Mouse (Mus musculus) embryonic facial prominence, embryonic 13.5 days (tissue): ENCODE data around the gene Gm9844. TPM values are rescaled to one million over a fixed set of nuclear protein-coding genes. Genes with fewer than 3 reads are reported as not detected.
"Not testable (repeated sequence)": the region's sequence is repeated elsewhere in the genome, so short reads cannot be mapped to it uniquely, and the experiment has no call there.

ENCODE experiments used
- ATAC-seq: fragments of 200-750 bp; cut with Nextera tagmentation; 2 replicates; pipeline ENCODE4 v1.8.0; 2017; ENCODE audit warnings: low read depth; ENCODE audit not compliant: insufficient number of reproducible peaks, insufficient read depth, low FRiP score, low TSS enrichment
- H3K27ac ChIP-seq: fragments of 300-500 bp; sonication (generic); 2 replicates; pipeline ENCODE4 v1.5.1; 2015; ENCODE audit warnings: moderate library complexity, mild to moderate bottlenecking, inconsistent platforms
- H3K27me3 ChIP-seq: fragments of 300-500 bp; sonication (generic); 2 replicates; pipeline ENCODE4 v1.6.1; 2015; ENCODE audit warnings: mild to moderate bottlenecking, inconsistent platforms
- H3K36me3 ChIP-seq: fragments of 300-500 bp; sonication (generic); 2 replicates; pipeline ENCODE4 v1.6.1; 2015; ENCODE audit warnings: mild to moderate bottlenecking, inconsistent platforms
- H3K4me1 ChIP-seq: fragments of 300-500 bp; sonication (generic); 2 replicates; pipeline ENCODE4 v1.6.1; 2015; ENCODE audit warnings: inconsistent platforms
- H3K4me2 ChIP-seq: fragments of 300-500 bp; sonication (generic); 2 replicates; pipeline ENCODE4 v1.6.1; 2015; ENCODE audit warnings: moderate library complexity, mild to moderate bottlenecking, inconsistent platforms
- H3K4me3 ChIP-seq: fragments of 300-500 bp; sonication (generic); 2 replicates; pipeline ENCODE4 v1.5.1; 2015; ENCODE audit warnings: mild to moderate bottlenecking, inconsistent platforms
- H3K9ac ChIP-seq: fragments of 300-500 bp; sonication (generic); 2 replicates; pipeline ENCODE4 v1.6.1; 2015; ENCODE audit warnings: mild to moderate bottlenecking, inconsistent platforms
- H3K9me3 ChIP-seq: fragments of 300-500 bp; sonication (generic); 2 replicates; pipeline ENCODE4 v1.6.1; 2016; ENCODE audit warnings: inconsistent platforms
- WGBS: fragments of 180-500 bp; shearing (Covaris S2); methylation state at CpG from one replicate; pipeline ENCODE4 v1.1.7; 2015; ENCODE audit warnings: mixed read lengths; 5-methylcytosine and 5-hydroxymethylcytosine counted together
- polyA plus RNA-seq: library from polyadenylated mRNA; unstranded; fragments of >200 nt; fragmentation: Nextera tagmentation; extraction: Ambion mirVana; gene quantifications from 2 replicates; pipeline ENCODE4 v1.2.1, GENCODE M21; 2015

Gm9844 gene
- 19.6 and 35.1 TPM in 2 replicates for polyA plus RNA-seq

DNA sequence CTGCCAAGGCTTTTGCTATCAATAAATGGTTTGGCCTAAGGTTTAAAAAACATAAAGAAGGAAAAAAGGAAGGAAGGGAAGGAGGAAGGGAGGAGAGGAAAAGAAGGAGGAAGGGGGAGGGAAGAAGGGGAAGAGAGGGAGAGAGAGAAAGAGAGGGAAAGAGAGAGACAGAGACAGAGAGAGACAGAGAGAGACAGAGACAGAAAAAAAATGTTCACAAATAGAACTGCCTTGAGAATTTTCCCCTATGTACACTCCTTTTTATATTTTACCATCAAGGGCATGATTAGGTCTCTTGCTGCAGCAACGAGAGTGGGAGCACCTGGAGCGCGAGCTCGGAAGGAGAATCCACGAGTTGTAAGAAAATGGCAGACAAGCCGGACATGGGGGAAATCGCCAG is at the start of gene Gm9844:
Gene Gm9844, plus strand, starts transcription at position 301 of the 400 bp plus-strand sequence.
- Histone ChIP-seq H3K36me3 (no peaks in the 10 kb centered on the region), H3K9ac (no peak within 1 kb of the TSS), H3K9me3 (no peaks in the 10 kb centered on the region), H3K4me1 (no peaks in the 10 kb centered on the region), H3K27me3 (no peaks in the 10 kb centered on the region), H3K4me2 (no peak within 1 kb of the TSS), H3K27ac (no peak within 1 kb of the TSS), H3K4me3 (no peak within 1 kb of the TSS)
- no peak for ATAC-seq
- WGBS: 88% methylated on average over 7 of the region's 7 CpGs

DNA sequence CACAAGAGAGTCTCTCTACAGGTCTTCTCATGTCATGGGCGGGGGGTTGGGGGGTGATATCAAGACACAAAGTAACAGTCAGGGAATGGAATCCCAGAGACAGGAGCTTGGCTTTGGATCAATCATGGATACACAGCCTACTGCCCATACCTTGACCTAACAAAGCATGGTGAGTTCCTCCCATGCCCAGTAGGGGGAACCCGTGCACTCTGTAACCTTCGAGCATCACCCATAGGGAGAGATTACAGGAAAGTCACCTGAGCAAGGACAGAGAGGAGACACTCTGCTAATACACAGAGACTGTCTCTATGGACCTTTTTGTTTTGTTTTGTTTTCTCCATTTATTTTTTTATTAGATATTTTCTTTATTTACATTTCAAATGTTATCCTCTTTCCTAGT is 44.5 kb upstream of the Gm9844 start:
- H3K4me3 ChIP-seq: no peak overlapping the region
- no peak for ATAC-seq
- no peak overlapping the region for H3K27ac ChIP-seq
- 0% methylated on average over 3 of the region's 3 CpGs for WGBS
- no peak overlapping the region for H3K4me2 ChIP-seq
- H3K4me1 ChIP-seq: no peaks in the 10 kb centered on the region
- H3K9me3 ChIP-seq: no peaks in the 10 kb centered on the region
- H3K27me3 ChIP-seq: 0 out of 2 replicates have a peak, but pooled peaks cover 3% of the 10 kb centered on the region
- H3K9ac ChIP-seq: no peak overlapping the region
- no peaks in the 10 kb centered on the region for H3K36me3 ChIP-seq

DNA sequence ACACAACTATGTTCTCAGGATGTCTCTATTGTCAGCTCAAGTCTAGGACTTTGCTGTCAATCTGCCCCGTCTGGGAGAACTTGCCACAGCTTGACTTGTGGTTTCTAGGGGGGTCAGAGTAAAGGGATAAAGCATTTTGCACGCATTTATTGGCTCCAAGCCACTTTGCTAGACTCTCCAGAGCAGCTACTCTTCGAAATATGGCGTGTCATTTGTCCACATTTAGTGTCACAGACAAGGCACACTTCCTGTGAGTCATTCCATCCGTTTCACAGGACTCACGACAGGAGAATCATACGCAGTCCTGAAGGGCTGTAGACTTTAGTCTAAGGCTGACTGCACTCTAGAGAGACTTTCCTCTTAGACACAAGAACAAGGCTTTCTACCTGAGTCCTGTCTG is 37.6 kb upstream of the Gm9844 start:
- Histone ChIP-seq H3K36me3 (no peaks in the 10 kb centered on the region), H3K9me3 (no peaks in the 10 kb centered on the region), H3K4me1 (no peaks in the 10 kb centered on the region), H3K9ac (no peak overlapping the region), H3K4me3 (no peak overlapping the region), H3K27ac (no peak overlapping the region), H3K4me2 (no peak overlapping the region), H3K27me3 (no peaks in the 10 kb centered on the region)
- WGBS: 58% methylated on average over 7 of the region's 7 CpGs
- ATAC-seq: no peak

DNA sequence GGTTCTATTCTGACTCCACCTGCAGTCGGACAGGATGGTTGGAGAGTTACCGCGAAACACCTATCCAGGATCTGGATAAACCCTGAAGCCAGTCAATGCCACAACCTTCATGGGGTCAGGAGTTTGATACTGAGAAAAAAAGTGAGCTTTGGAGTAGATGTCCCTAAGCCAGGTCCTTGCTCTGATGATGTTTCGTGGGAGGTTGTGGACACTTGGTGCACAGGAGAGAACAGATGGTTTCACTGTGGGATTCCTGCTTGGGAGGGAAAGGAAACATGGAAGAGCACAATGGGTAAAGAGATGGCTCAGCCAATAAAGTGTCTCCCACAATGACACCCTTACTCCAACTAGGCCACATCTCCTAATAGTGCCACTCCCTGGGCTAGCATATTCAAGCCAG is 34.8 kb upstream of the Gm9844 start:
- ATAC-seq: no peak
- 0 out of 2 replicates have a peak, but pooled peaks cover 2% of the 10 kb centered on the region for H3K9me3 ChIP-seq
- no peak overlapping the region for H3K9ac ChIP-seq
- H3K4me3 ChIP-seq: no peak overlapping the region
- no peaks in the 10 kb centered on the region for H3K4me1 ChIP-seq
- H3K27ac ChIP-seq: no peak overlapping the region
- WGBS: 89% methylated on average over 4 of the region's 4 CpGs
- no peak overlapping the region for H3K4me2 ChIP-seq
- H3K27me3 ChIP-seq: no peaks in the 10 kb centered on the region
- H3K36me3 ChIP-seq: no peaks in the 10 kb centered on the region

GRCm38 (mm10) chr7:24838732-24839409 is 23.1 kb upstream of the Gm9844 start:
- ATAC-seq: not testable (repeated sequence)

DNA sequence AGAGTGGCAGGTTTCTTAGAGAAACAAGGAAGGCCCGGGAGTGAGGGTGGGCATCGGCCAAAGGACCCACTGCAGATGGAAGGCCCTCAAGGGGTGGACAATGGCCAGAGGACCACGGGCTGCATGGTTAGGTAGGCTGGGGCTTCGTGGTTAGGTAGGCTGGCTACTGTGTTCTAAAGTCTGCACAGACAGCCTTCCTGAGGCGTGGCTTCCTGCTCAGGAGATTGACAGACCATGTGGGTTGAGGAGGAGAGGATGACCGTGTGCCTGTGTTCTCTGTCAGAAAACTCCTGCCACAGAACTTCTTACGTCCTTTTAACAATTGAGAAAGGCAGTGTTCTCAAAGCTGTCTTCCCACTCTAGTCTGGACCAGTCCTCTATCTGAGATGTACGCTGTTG is 22.6 kb upstream of the Gm9844 start:
- 68% methylated on average over 8 of the region's 8 CpGs for WGBS

More at GRCm38 (mm10) chr7:24838732-24839409, 23.1 kb upstream of the Gm9844 start:
- H3K4me1 ChIP-seq, H3K9me3 ChIP-seq, H3K4me2 ChIP-seq, H3K4me3 ChIP-seq, H3K9ac ChIP-seq, H3K36me3 ChIP-seq, H3K27ac ChIP-seq, H3K27me3 ChIP-seq: not testable (repeated sequence)
- WGBS: 51% methylated on average over 13 of the region's 13 CpGs

GRCm38 (mm10) chr7:24840331-24840730 is 21.7 kb upstream of the Gm9844 start:
- Histone ChIP-seq H3K9ac (no peak overlapping the region), H3K36me3 (no peaks in the 10 kb centered on the region), H3K4me3 (no peak overlapping the region), H3K9me3 (no peaks in the 10 kb centered on the region), H3K27me3 (no peaks in the 10 kb centered on the region), H3K4me1 (peaks cover 5% of the 10 kb centered on the region; the same call in 1 of the 2 replicates), H3K4me2 (no peak overlapping the region), H3K27ac (no peak overlapping the region)
- WGBS: 47% methylated on average over 3 of the region's 3 CpGs
- ATAC-seq: no peak

More for the DNA sequence above, 22.6 kb upstream of the Gm9844 start:
- no peak overlapping the region for H3K9ac ChIP-seq
- no peaks in the 10 kb centered on the region for H3K36me3 ChIP-seq
- ATAC-seq: no peak
- peaks cover 5% of the 10 kb centered on the region; the same call in 1 of the 2 replicates for H3K4me1 ChIP-seq
- H3K27ac ChIP-seq: no peak overlapping the region
- H3K27me3 ChIP-seq: no peaks in the 10 kb centered on the region
- H3K9me3 ChIP-seq: no peaks in the 10 kb centered on the region
- no peak overlapping the region for H3K4me3 ChIP-seq
- H3K4me2 ChIP-seq: no peak overlapping the region

DNA sequence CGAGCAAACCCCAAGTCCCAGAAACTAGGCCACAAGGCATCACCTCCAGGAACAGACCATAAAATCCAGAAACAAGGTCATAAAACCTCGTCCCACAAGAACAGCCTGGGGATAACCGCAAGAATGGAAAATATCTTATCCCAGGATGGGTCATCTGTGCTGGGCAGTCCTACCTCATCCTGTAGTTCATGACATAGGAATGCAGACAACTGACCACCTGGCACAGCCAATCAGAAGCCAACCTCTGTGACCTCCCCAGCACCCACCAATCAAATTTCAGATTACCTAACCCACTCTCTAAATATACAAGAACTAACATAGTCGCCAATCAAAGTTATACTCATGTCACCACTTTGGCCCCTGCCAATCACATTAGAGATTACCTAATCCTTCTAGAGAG is 21.0 kb upstream of the Gm9844 start:
- Histone ChIP-seq H3K9ac (no peak overlapping the region), H3K4me3 (no peak overlapping the region), H3K27me3 (no peaks in the 10 kb centered on the region), H3K4me2 (no peak overlapping the region), H3K36me3 (no peaks in the 10 kb centered on the region), H3K27ac (no peak overlapping the region), H3K4me1 (peaks cover 5% of the 10 kb centered on the region; the same call in 1 of the 2 replicates), H3K9me3 (no peaks in the 10 kb centered on the region)
- ATAC-seq: no peak
- WGBS: 86% methylated on average over 4 of the region's 4 CpGs

- Histone ChIP-seq H3K9ac (no peak overlapping the region), H3K4me2 (no peak overlapping the region), H3K4me3 (no peak overlapping the region), H3K27me3 (no peaks in the 10 kb centered on the region), H3K9me3 (no peaks in the 10 kb centered on the region), H3K36me3 (no peaks in the 10 kb centered on the region), H3K4me1 (peaks cover 5% of the 10 kb centered on the region; the same call in 1 of the 2 replicates), H3K27ac (no peak overlapping the region)
- 29% methylated on average over 5 of the region's 5 CpGs for WGBS
- ATAC-seq: no peak
Measured at GRCm38 (mm10) chr7:24844144-24844543, 17.9 kb upstream of the Gm9844 start.

DNA sequence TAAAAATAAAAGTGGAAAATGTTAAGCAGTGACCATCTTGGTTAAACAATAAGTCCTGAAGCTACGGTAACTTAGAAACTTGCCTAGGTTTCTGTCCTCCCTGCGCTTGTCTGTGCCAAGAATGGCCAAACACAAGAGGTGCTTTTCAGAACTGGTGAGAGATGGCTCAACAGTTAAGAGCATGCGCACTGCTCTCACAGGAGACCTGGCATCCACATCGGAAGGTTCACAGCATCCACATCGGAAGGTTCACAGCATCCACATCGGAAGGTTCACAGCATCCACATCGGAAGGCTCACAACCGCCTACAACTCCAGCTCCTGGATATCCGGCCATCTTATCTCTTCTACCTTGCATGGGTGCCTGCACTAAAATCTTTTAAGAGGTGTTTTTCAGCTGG is 16.8 kb upstream of the Gm9844 start:
- no peak for ATAC-seq
- Histone ChIP-seq H3K36me3 (no peaks in the 10 kb centered on the region), H3K27me3 (no peaks in the 10 kb centered on the region), H3K27ac (no peak overlapping the region), H3K4me1 (0 out of 2 replicates have a peak, but pooled peaks cover under 1% of the 10 kb centered on the region), H3K4me3 (no peak overlapping the region), H3K4me2 (no peak overlapping the region), H3K9ac (no peak overlapping the region), H3K9me3 (no peaks in the 10 kb centered on the region)
- WGBS: 82% methylated on average over 9 of the region's 9 CpGs

DNA sequence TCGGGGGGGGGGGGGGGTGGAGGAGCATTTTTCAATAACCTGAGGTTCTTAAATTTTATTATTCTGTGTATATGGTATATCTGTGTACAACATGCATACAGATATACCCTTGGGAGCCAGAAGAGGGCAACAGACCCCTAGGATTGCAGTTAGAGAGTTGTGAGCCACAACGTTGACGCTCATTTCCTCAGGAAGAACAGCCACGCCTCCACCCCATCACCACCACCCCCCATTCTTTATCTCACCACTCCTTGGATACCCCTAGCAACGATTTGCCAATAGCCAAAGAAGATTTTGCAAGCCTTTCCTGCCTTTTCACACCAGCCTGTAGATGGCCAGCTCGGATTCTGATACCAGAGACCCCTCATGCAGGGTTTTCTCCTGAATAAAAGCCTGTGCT is 16.3 kb upstream of the Gm9844 start:
- H3K9me3 ChIP-seq: no peaks in the 10 kb centered on the region
- no peak overlapping the region for H3K9ac ChIP-seq
- no peaks in the 10 kb centered on the region for H3K36me3 ChIP-seq
- no peak for ATAC-seq
- no peak overlapping the region for H3K4me2 ChIP-seq
- 7% methylated on average over 6 of the region's 6 CpGs for WGBS
- H3K4me1 ChIP-seq: no peaks in the 10 kb centered on the region
- H3K4me3 ChIP-seq: no peak overlapping the region
- no peak overlapping the region for H3K27ac ChIP-seq
- H3K27me3 ChIP-seq: no peaks in the 10 kb centered on the region

GRCm38 (mm10) chr7:24846576-24846975 is 15.4 kb upstream of the Gm9844 start:
- H3K27me3 ChIP-seq, H3K4me1 ChIP-seq, ATAC-seq, H3K4me2 ChIP-seq, H3K9me3 ChIP-seq, H3K27ac ChIP-seq, H3K36me3 ChIP-seq, H3K4me3 ChIP-seq, H3K9ac ChIP-seq: not testable (repeated sequence)
- 34% methylated on average over 2 of the region's 2 CpGs for WGBS
